Mouse (Mus musculus): ENCODE results near the gene Ppp4r4.

The Ppp4r4 gene

GRCm38 (mm10) chr12:103540429-103540828, 8.3 kb downstream of the Ppp4r4 start:
- no peak for DNase-seq

GRCm38 (mm10) chr12:103543351-103543750, 11.3 kb downstream of the Ppp4r4 start:
- no peak for DNase-seq

GRCm38 (mm10) chr12:103544213-103544612, 12.1 kb downstream of the Ppp4r4 start:
- no peak for DNase-seq

- DNase-seq: no peak
Observed at GRCm38 (mm10) chr12:103547438-103547837, 15.4 kb downstream of the Ppp4r4 start.

GRCm38 (mm10) chr12:103548526-103548925, 16.4 kb downstream of the Ppp4r4 start:
- DNase-seq: no peak

GRCm38 (mm10) chr12:103550047-103550446, 18.0 kb downstream of the Ppp4r4 start:
- DNase-seq: no peak

GRCm38 (mm10) chr12:103551422-103551821, 19.3 kb downstream of the Ppp4r4 start:
- DNase-seq: no peak

GRCm38 (mm10) chr12:103552506-103552905, 20.4 kb downstream of the Ppp4r4 start:
- no peak for DNase-seq

GRCm38 (mm10) chr12:103553497-103553896, 21.4 kb downstream of the Ppp4r4 start:
- DNase-seq: no peak

GRCm38 (mm10) chr12:103556856-103557255, 24.8 kb downstream of the Ppp4r4 start:
- DNase-seq: peak in 1 of 2 experiments; percentile 41

- no peak for DNase-seq
Observed at GRCm38 (mm10) chr12:103564726-103565125, 32.6 kb downstream of the Ppp4r4 start.

GRCm38 (mm10) chr12:103565151-103565550, 33.1 kb downstream of the Ppp4r4 start:
- peak; percentile 37 to 39 for DNase-seq

- peak in 1 of 2 experiments; percentile 37 for DNase-seq
Observed at GRCm38 (mm10) chr12:103567129-103567528, 35.0 kb downstream of the Ppp4r4 start.

- DNase-seq: no peak
Observed at GRCm38 (mm10) chr12:103569690-103570089, 37.6 kb downstream of the Ppp4r4 start.

- peak; percentile 39 to 50 for DNase-seq
Observed at GRCm38 (mm10) chr12:103578148-103578547, 46.1 kb downstream of the Ppp4r4 start.

GRCm38 (mm10) chr12:103583771-103584170, 51.7 kb downstream of the Ppp4r4 start:
- DNase-seq: no peak

- peak; percentile 9 to 41 for DNase-seq
Observed at GRCm38 (mm10) chr12:103598411-103598810, 66.3 kb downstream of the Ppp4r4 start.

- DNase-seq: no peak
Observed at GRCm38 (mm10) chr12:103600364-103600763, 68.3 kb downstream of the Ppp4r4 start.

GRCm38 (mm10) chr12:103601839-103602238, 69.8 kb downstream of the Ppp4r4 start:
- DNase-seq: no peak

GRCm38 (mm10) chr12:103615141-103615540, 83.1 kb downstream of the Ppp4r4 start:
- DNase-seq: no peak

GRCm38 (mm10) chr12:103615734-103616133, 83.7 kb downstream of the Ppp4r4 start:
- DNase-seq: no peak

GRCm38 (mm10) chr12:103616860-103617261, 84.8 kb downstream of the Ppp4r4 start:
- DNase-seq: no peak

GRCm38 (mm10) chr12:103631203-103631612, 99.1 kb downstream of the Ppp4r4 start, which contains the start of gene Serpina10:
Serpina10 (minus strand) TSS chr12:103631444.
- no peak for DNase-seq

GRCm38 (mm10) chr12:103634430-103634829, 102.3 kb downstream of the Ppp4r4 start:
- no peak for DNase-seq

- DNase-seq: no peak
Observed at GRCm38 (mm10) chr12:103635846-103636245, 103.8 kb downstream of the Ppp4r4 start.
